Mouse (Mus musculus) right cerebral cortex, postnatal 14 days (tissue): ENCODE results near the gene Shisa2.

Source experiments
- DNase-seq: peaks from one replicate; pipeline ENCODE4 v3.0.0; 2022

The Shisa2 gene

DNA sequence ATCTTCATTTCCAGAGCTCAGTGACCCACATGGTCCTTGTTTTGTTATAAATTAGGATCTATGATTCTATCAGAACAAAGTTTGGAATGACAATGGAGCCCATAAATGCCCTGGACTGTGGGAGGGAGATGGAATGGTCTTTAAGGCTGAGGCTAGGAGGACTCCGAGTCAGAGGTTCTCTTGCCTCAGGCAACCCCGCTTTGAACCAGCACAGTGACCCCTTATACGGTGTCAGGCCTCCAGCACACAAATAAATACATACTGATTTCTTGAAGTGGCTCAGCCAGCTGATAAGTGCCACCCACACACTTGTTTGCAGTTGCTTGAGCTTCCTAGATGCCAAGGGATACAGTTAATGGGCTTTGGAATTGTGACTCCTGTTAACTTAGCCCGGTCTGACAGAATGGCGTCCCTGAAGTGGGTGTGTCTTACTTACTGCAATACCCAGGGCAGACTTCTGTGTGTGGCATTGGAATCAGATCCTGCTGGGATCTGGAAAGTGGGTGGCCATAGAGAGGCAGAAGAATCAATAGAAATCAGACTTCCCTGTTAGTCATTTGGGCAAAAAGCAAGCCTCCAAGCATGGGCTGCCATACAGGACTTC lies 8.3 kb downstream of the Shisa2 start:
- DNase-seq, result no peak

- DNase-seq, result no peak
Measured at GRCm38 (mm10) chr14:59633988-59634387, 8.9 kb downstream of the Shisa2 start.

DNA sequence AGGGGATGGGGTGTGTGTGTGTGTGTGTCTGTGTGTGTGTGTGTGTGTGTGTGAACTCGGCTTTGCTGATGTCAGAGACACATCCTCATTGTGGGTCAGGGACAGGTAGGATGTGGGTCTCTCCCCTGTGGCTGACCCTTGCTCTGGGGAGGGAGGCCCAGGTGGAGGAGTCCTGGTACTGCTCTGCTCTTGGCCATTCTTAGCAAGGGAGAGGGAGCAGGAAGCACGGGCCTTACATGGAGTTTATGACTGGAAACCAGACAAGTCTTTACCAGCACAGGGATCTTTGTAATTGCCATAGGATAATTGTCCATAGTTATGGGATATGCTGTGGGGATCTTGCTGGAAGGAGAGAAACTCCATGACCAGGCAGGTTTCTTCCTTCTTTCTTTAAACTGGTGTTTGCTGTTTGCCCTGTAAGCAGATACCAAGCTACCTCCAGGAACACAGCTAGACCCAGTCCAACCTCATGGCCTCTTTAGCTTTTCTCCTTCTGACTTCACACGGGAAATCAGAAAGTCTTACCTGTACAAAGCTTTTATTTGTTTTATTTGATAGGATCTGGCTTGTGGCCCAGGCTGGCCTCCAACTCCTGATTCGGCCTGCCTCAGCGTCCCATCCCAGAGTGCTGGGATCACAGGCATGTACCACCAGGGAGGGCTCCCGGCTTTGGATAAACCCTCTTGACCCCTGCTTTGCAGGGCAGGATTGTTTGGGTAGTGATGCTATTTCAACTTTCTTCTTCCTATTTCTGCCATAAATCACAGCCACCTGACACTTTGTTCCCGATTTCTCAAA lies 14.0 kb downstream of the Shisa2 start:
- no peak for DNase-seq

- DNase-seq, result no peak
Measured at GRCm38 (mm10) chr14:59641856-59642255, 16.7 kb downstream of the Shisa2 start.

- no peak for DNase-seq
Measured at GRCm38 (mm10) chr14:59643582-59643981, 18.5 kb downstream of the Shisa2 start.

DNA sequence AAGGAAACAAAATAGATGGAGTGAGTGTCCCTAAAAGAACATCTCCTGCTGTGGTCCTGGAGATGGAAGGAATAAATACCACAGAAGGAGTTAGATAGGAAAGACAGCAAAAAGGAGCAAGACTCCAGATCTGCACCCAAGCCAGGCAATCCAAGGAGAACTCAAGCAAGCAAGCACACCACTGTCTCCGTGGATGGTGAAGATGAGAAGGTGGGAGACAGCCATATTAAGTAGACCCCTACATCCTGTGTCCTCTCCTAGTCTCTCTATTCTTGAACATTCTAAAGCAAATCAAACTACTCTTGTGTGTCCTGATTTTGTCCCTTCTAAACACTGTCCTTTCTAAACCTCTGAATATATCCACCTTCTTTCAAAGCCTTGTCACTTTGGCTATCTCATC lies 19.1 kb downstream of the Shisa2 start:
- no peak for DNase-seq

DNA sequence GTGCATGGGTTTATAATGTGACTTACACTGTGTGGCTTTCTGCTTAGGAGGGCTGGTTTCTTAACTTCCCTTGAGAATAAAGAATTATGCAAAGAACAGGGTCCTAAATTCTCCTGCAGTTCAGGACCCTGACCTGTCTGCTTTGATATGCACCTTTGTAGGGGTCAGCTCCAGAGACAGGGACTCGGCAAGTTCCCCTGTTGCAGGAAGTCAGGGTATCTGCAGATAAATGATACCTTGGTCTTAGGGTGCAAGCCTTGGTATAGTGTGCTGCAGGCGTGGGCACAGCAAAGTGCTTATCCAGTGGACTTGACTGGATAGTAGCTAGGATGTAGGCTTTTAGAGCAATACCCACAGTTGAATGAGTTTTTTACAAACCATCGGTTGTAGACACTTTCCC lies 19.8 kb downstream of the Shisa2 start:
- no peak for DNase-seq

DNA sequence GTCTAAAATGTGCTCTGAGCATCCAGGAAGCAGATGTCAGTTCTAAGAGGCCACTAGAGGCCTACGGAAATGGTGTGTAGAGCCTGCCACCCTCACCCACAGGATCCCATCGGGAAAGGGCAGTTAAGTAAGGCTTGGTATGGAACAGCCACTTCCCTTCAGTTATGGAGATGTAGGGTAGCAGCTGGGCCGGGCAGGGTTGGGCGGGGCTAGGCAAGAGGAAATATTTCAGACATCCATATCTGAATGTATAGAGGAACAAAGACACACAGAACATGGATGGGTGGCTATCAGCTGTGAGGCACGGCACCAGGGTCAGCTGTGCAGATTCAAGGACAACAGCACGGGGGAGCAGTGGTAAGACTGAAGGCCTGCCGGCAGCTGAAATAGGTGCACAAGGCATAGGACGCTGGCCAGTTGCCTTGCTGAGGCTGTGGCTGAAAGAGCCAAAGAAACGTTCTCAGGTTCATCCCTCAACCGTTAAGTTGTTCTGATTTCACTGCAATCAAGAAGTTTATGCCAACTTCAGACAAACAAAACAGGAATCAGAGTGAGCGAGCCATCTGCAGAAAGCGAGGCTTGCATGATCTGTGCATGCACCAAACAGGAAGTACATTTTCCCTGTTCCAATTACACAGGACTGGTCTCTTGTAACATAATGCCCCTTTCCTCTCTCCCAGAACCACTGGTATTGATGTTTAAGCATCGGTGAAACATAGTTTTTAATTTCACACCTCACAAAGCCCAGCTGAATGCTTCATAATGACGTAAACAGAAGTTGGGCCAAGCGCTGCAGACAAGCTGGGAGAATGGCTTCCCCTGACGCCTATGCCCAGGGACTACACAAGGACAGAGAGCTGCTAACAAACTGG lies 22.0 kb downstream of the Shisa2 start:
- DNase-seq, result no peak

DNA sequence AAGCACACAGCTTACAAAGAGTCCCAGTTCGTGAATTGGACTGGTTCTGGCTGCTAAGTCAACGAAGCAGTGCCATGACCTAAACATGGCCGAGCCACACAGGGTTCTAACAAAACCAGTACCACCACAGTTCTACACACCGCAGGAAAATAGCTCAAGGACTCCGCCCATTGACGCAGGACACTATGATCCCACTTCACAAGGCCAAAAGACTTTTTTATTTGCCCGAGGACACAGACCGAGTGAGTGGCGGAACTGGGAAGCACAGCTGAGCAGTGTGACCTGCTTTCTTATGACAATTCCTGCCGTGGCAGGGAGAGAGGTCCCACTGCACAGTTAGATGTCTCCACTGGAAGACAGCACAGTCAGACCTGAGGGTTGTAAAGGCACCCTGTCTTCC lies 23.5 kb downstream of the Shisa2 start:
- DNase-seq, result no peak

- DNase-seq, result no peak
Measured at GRCm38 (mm10) chr14:59649337-59649736, 24.2 kb downstream of the Shisa2 start.

DNA sequence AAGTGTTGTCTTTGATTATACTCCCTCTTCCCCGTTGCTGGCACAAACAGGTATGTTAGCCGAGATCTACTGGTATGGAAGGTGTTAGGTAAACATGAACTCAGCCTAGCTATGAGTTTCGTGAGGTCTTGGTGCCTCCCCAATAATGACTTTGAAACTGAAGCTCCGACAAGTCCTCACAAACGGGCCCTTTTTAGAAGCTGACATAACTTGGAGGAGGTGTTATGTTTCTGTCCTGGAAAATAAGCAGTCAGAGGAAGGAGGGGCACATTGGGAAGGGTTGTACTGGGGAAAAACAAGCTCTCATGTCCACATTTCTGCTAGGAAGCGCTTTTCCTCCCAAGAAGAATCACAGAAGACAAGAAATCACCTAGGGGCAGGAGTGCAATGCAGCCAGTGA lies 31.5 kb downstream of the Shisa2 start:
- no peak for DNase-seq

DNA sequence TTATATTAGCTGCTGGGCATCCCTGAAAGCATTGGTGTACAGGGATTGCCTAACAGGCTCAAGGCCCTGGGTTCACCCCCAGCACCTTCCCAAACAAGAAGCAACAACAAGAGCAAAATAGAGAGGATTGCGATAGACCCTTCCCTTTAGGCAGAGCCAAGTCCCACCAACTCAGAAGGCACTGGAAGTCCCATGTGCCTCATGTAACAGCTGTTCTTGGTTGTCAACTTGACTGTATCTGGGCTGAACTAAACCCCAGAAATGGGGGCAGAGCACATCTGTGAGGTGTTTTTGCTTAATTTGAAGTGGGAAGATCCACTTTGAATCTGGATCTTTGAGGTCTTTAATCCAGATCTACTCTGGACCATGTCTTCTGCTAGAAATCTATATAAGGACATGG lies 32.0 kb downstream of the Shisa2 start:
- no peak for DNase-seq

DNA sequence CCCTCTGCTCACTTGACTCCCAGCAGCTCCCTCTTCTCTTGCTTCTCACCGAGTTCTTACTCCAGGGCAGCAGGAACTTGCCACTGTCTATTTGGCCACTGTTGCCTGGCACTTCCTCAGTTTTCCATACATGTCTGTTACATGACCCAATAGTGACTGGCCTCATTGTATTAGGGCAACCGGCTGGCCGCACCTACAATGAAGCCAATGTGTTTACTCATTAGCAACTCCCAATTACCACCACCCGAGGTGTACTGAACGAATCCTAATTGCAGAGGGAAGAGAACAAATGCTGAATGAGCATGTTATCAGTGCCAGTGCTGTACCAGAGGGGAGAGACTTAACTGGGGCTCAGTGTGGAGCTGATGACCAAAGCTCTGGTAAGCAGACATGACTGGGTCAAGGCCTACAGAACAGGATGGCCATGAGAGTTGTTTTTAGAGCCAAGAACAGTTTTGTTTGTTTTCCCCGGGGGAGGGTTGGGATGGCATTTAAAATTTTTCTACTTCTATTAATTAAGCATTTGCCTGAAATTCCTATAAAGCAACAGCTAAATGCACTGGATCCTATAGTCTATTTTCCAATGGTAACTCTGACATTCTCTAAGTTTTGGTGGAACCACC lies 47.9 kb downstream of the Shisa2 start:
- DNase-seq, result no peak

DNA sequence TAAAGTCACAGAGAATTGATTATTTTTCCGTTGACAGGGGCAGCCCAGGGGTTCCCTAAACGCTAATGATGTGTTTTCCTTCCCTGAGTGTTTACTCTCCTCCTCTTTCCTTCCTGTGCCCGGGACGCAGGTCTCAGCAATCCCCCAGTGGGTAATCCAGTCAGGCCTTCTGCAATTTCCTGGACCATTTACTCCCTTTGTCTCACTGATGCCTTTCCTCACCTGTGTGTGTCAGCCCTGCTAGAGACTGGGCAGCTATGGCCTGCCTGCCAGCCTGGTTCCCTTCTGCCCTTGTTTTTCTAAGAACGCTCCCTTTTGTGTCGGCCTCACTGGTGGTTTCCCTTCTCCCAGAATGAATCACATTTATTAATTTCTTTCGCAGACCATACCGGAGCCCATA lies 49.4 kb downstream of the Shisa2 start:
- DNase-seq, result no peak

DNA sequence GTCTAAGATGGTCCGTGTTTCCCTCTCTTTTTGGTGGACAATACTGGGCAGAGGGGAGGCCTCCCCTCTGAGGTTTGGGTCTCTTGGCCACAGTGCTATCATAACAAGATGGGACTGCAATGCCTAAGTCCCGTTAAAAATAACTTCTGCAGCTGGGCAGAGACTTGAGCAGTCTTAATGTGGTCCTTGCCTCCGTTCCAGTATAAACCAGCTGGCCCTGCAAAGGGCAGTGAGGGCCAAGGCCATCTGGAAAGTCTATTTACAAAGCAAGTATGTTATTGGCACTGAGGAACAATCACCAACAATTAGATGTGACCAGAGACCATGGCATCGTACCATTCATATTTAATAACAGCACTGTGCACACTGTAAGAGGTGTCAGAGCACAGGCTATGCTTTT lies 50.2 kb downstream of the Shisa2 start:
- DNase-seq, result no peak

DNA sequence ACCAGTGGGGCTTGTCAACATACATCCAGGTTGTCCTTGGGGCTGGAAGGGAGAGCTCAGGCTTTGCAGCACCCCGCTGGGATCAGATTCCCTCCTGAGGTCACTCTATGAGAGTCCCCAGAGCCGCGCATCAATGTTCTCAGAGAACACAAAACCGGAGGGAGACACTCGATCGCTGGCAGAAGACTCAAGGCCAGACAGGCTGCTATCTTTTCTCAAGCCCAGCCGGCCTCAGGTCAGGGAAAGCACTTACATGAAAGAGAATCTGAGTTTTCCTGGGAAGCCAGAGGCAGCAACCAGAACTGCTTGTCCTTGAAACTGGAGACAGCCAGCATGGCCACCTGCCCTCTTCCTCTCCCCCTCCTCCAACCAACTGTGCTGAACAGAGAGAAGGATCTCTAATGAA lies 52.5 kb downstream of the Shisa2 start:
- no peak for DNase-seq
